Mouse (Mus musculus) left cerebral cortex, adult 9 months (tissue): ENCODE measurements around the gene AC141477.1.

Experiments used
- DNase-seq, 2 experiments: peaks; one replicate each; pipeline ENCODE4 v3.0.0; 2022; ENCODE audit warnings: low spot score in 2 of 2

Gene AC141477.1

GRCm38 (mm10) chr10:76440281-76440680 lies at the start of gene AC141477.1:
Gene AC141477.1 (minus strand): TSS chr10:76440444.
- no peak for DNase-seq

GRCm38 (mm10) chr10:76489205-76489604 lies 49.0 kb upstream of the AC141477.1 start:
- no peak for DNase-seq

GRCm38 (mm10) chr10:76488265-76488664 lies 48.0 kb upstream of the AC141477.1 start:
- no peak for DNase-seq

GRCm38 (mm10) chr10:76486302-76486701 lies 46.1 kb upstream of the AC141477.1 start:
- DNase-seq: no peak

GRCm38 (mm10) chr10:76481480-76481879 lies 41.2 kb upstream of the AC141477.1 start:
- DNase-seq: no peak

GRCm38 (mm10) chr10:76480851-76481250 lies 40.6 kb upstream of the AC141477.1 start:
- no peak for DNase-seq

GRCm38 (mm10) chr10:76473759-76474158 lies 33.5 kb upstream of the AC141477.1 start:
- no peak for DNase-seq

- DNase-seq: peak; percentile 60 to 88
Observed at GRCm38 (mm10) chr10:76468203-76469162, 28.2 kb upstream of the AC141477.1 start, which contains the start of the genes Mcm3ap and Ybey. Gene Mcm3ap (plus strand): TSS chr10:76468927. Gene Ybey (minus strand): TSS chr10:76469114.

GRCm38 (mm10) chr10:76462721-76463120 lies 22.5 kb upstream of the AC141477.1 start:
- DNase-seq: no peak

GRCm38 (mm10) chr10:76462312-76462711 lies 22.1 kb upstream of the AC141477.1 start:
- peak in 1 of 2 experiments; percentile 27 for DNase-seq

GRCm38 (mm10) chr10:76461255-76461654 lies 21.0 kb upstream of the AC141477.1 start:
- DNase-seq: no peak

GRCm38 (mm10) chr10:76455289-76455688 lies 15.0 kb upstream of the AC141477.1 start:
- DNase-seq: peak in 1 of 2 experiments; percentile 56

- DNase-seq: no peak
Observed at GRCm38 (mm10) chr10:76448851-76449250, 8.6 kb upstream of the AC141477.1 start, which contains the start of gene 2610028H24Rik. Gene 2610028H24Rik (plus strand): TSS chr10:76449081.

- DNase-seq: no peak
Observed at GRCm38 (mm10) chr10:76447406-76448229, 7.4 kb upstream of the AC141477.1 start.

- no peak for DNase-seq
Observed at GRCm38 (mm10) chr10:76445996-76446681, 5.9 kb upstream of the AC141477.1 start.

GRCm38 (mm10) chr10:76442178-76443088 lies 2.2 kb upstream of the AC141477.1 start, which contains the start of gene Pcnt:
Gene Pcnt (minus strand): TSS chr10:76442786.
- DNase-seq: peak; percentile 91 to 97

GRCm38 (mm10) chr10:76439107-76439890 lies 945 bp downstream of the AC141477.1 start:
- no peak for DNase-seq

GRCm38 (mm10) chr10:76433925-76434324 lies 6.3 kb downstream of the AC141477.1 start:
- no peak for DNase-seq

GRCm38 (mm10) chr10:76425674-76426073 lies 14.6 kb downstream of the AC141477.1 start:
- no peak for DNase-seq
